Mouse (Mus musculus) macrophage (primary cell): Measurements from ENCODE around the gene Akr1e1. TPM values are rescaled to one million over a fixed set of nuclear protein-coding genes. Genes with fewer than 3 reads are reported as not detected.
"Not testable (repeated sequence)": the region's sequence is repeated elsewhere in the genome, so short reads cannot be mapped to it uniquely, and the experiment has no call there.

Experiments
- H3K27ac ChIP-seq: fragments of 350-480 bp; formaldehyde crosslinking; 2 replicates; pipeline ENCODE4 v1.9.0; 2021
- H3K36me3 ChIP-seq: fragments of 350-480 bp; formaldehyde crosslinking; 2 replicates; pipeline ENCODE4 v1.9.0; 2021; ENCODE audit errors: inconsistent target
- H3K4me3 ChIP-seq: fragments of 350-480 bp; formaldehyde crosslinking; 2 replicates; pipeline ENCODE4 v1.9.0; 2021; ENCODE audit errors: inconsistent target
- H3K79me2 ChIP-seq: fragments of 350-480 bp; formaldehyde crosslinking; 2 replicates; pipeline ENCODE4 v1.9.0; 2021; ENCODE audit errors: inconsistent target
- WGBS: methylation state at CpG from one replicate; pipeline ENCODE4 v1.1.7; 2026; ENCODE audit warnings: inconsistent platforms; ENCODE audit not compliant: missing documents; 5-methylcytosine and 5-hydroxymethylcytosine counted together
- polyA plus RNA-seq: library from polyadenylated mRNA; stranded (reverse); fragments of 250-400 nt; gene quantifications from 3 replicates; pipeline ENCODE4 v1.2.4, GENCODE M21; 2018; ENCODE audit warnings: inconsistent platforms
- total RNA-seq, 78 experiments: library from RNA; depleted of rRNA; stranded (reverse); fragments of 250-400 nt; gene quantifications; 1 replicate in 9 of 78; 2 replicates in 24 of 78; 3 replicates in 43 of 78; 4 replicates in 2 of 78; pipeline ENCODE4 v1.2.4; 2018; ENCODE audit warnings: inconsistent platforms in 56 of 78

The Akr1e1 gene
- total RNA-seq (2018; cell fraction: chromatin; rRNA removed), result 10 to 100 TPM in 8 of 26 experiments, 1 to 10 TPM in 18; 1.3 to 16.3 (median 7.9) TPM
- 10 to 100 TPM in 25 of 26 experiments, 1 to 10 TPM in 1; 9.9 to 29.0 (median 19.7) TPM for total RNA-seq (2018; cell fraction: cytosol; rRNA removed)
- 10 to 100 TPM in 8 of 26 experiments, 1 to 10 TPM in 18; 2.3 to 16.7 (median 7.4) TPM for total RNA-seq (2018; cell fraction: nucleus; rRNA removed)
- 14.6 to 28.3 TPM (median 22.1 TPM) in 3 replicates for polyA plus RNA-seq

- Histone ChIP-seq H3K4me3 (peak within 1 kb of the TSS; percentile 83), H3K36me3 (no peaks in the 10 kb centered on the region), H3K27ac (peak within 1 kb of the TSS; percentile 33), H3K79me2 (peaks cover 16% of the 10 kb centered on the region; the same call in 1 of the 2 replicates)
- 3% methylated on average over 10 of the region's 10 CpGs for WGBS
Measured at GRCm38 (mm10) chr13:4608961-4609409, at the start of gene Akr1e1. Akr1e1 (minus strand) TSS chr13:4609174.

DNA sequence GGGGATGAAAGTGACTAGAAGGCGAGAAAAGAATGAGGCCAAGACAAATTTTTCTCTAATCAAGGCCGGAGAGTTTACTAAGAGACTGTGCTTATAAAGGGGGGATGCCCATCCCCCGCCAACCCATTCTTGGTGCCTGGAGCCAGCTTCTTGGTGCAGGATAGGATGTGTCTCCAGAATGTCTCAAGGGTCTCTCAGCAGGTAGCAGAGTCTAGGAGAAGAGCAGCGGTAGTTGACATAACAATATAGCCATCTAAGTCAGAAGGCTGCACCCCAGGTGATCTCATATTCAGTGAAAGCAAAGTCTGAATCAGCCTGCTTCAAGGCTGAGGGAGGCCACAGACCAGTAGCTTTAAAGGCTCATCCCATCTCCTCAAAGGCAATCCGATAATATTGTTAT, 49.4 kb upstream of the Akr1e1 start:
- Histone ChIP-seq H3K4me3 (no peak overlapping the region), H3K27ac (no peak overlapping the region), H3K36me3 (no peaks in the 10 kb centered on the region), H3K79me2 (no peaks in the 10 kb centered on the region)
- WGBS, result 96% methylated on average over 5 of the region's 5 CpGs

DNA sequence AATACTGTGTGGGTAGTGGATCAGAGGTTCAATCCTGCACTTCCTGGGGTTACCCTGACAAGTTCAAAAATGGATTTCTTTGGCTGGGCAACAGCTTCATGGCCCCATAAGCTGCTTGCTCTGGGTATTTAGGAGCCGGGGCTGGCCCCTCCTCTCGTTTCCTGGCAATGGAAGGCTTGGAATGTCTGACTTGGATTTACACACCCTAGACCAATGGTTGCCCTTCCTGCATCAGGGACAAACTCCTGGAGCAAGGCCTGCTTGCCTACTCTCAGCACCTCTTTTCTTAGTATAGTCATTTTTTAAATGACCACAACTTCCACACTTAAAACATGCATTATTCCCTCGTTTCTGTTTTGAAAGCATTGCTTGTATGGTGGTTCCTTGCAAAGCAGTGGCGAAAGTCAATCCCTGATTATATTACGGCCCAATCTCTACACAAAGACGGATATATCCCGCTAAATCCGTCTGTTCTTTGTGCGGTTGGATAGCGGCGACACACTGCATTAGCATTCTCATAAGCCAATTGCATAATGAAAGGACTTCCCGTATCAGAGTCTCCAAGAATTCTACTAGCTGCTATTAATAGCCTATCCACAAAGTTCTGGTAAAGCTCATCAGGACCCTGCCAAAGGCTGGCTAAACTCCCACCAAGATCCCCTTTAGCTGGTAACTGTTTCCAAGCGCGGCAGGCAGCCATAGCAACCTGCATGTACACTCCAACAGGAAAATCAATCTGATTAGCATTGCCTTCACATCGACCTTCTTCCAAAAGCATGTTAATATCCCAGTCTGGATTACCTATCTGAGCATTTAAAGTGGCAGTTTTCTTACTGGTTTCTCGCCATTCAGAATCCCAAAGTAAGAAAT, 47.5 kb upstream of the Akr1e1 start:
- Histone ChIP-seq H3K36me3 (no peaks in the 10 kb centered on the region), H3K27ac (no peak overlapping the region), H3K4me3 (no peak overlapping the region), H3K79me2 (no peaks in the 10 kb centered on the region)
- WGBS, result 95% methylated on average over 16 of the region's 16 CpGs

DNA sequence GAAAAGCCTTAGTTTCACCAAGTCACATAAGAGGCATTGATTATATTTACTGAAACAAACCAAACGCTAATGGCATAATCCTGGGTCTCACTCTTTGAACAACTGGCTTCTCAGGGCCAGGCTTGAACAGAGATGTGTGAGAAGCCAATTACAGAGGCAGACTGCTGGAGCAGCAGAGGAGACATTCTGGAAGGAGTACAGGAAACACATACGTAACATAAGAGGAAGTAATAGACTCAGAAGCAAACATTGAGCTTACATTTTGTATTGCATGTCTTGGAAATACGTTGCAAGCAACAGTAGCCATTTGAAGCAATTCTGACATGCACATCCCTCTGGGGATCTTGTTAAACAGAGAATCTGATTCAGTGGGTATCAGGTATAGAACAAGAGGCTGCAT, 41.2 kb upstream of the Akr1e1 start:
- Histone ChIP-seq H3K27ac (no peak overlapping the region), H3K4me3 (no peak overlapping the region), H3K79me2 (no peaks in the 10 kb centered on the region), H3K36me3 (no peaks in the 10 kb centered on the region)
- WGBS, result 30% methylated on average over 3 of the region's 3 CpGs

- WGBS, result 71% methylated on average over 2 of the region's 3 CpGs
- Histone ChIP-seq H3K36me3 (no peaks in the 10 kb centered on the region), H3K4me3 (no peak overlapping the region), H3K27ac (no peak overlapping the region), H3K79me2 (no peaks in the 10 kb centered on the region)
Measured at GRCm38 (mm10) chr13:4645248-4645647, 36.3 kb upstream of the Akr1e1 start.

- Histone ChIP-seq H3K79me2 (peaks cover 16% of the 10 kb centered on the region; the same call in 1 of the 2 replicates), H3K27ac (no peak overlapping the region), H3K36me3 (no peaks in the 10 kb centered on the region), H3K4me3 (no peak overlapping the region)
Measured at GRCm38 (mm10) chr13:4610902-4611301, 1.9 kb upstream of the Akr1e1 start.

GRCm38 (mm10) chr13:4608530-4608929, 444 bp downstream of the Akr1e1 start:
- peak overlapping the region; percentile 83 for H3K4me3 ChIP-seq
- peak overlapping the region; percentile 33 for H3K27ac ChIP-seq
- WGBS, result 11% methylated on average over 9 of the region's 9 CpGs

GRCm38 (mm10) chr13:4606821-4607220, 2.2 kb downstream of the Akr1e1 start:
- Histone ChIP-seq H3K27ac (no peak overlapping the region), H3K36me3 (no peaks in the 10 kb centered on the region), H3K4me3 (no peak overlapping the region), H3K79me2 (peaks cover 16% of the 10 kb centered on the region; the same call in 1 of the 2 replicates)
- WGBS, result 98% methylated on average over 4 of the region's 4 CpGs

More at GRCm38 (mm10) chr13:4608530-4608929, 444 bp downstream of the Akr1e1 start:
- Histone ChIP-seq H3K79me2 (peaks cover 16% of the 10 kb centered on the region; the same call in 1 of the 2 replicates), H3K36me3 (no peaks in the 10 kb centered on the region)

- not testable (repeated sequence) for H3K27ac ChIP-seq, H3K4me3 ChIP-seq
- 97% methylated on average over 3 of the region's 3 CpGs for WGBS
- Histone ChIP-seq H3K36me3 (peaks cover 18% of the 10 kb centered on the region; the same call in 1 of the 2 replicates), H3K79me2 (peaks cover 14% of the 10 kb centered on the region; the same call in 1 of the 2 replicates)
Measured at GRCm38 (mm10) chr13:4603431-4603830, 5.5 kb downstream of the Akr1e1 start.

- Histone ChIP-seq H3K36me3 (no peaks in the 10 kb centered on the region), H3K27ac (no peak overlapping the region), H3K79me2 (no peaks in the 10 kb centered on the region), H3K4me3 (no peak overlapping the region)
- WGBS, result 100% methylated on average over 1 of the region's 1 CpGs
Measured at GRCm38 (mm10) chr13:4576921-4577320, 32.1 kb downstream of the Akr1e1 start.

- Histone ChIP-seq H3K36me3 (no peaks in the 10 kb centered on the region), H3K4me3 (no peak within 1 kb of the TSS), H3K27ac (no peak within 1 kb of the TSS), H3K79me2 (no peaks in the 10 kb centered on the region)
- 92% methylated on average over 1 of the region's 1 CpGs for WGBS
Measured at GRCm38 (mm10) chr13:4573871-4574270, 35.1 kb downstream of the Akr1e1 start, which contains the start of gene Akr1c21. Akr1c21 (plus strand) TSS chr13:4574075.

DNA sequence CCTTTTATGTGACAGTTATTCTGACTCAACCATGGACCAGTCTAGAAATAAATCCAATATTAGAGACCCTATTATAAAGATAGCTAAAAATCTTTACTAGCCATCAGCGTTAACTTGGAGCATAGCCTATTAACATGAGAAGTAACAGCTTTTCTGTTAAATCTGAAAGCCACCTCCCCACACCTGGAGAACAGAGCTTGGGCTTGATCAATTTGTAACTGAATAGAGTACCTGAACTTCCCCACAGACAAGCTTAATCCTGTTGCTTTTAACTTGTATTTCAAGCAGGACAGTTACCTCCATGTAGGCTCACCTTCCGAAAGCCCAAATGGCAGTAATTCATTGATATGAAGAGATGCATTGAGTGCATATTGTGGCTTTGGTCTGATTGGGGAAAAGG, 43.0 kb downstream of the Akr1e1 start:
- no peaks in the 10 kb centered on the region for H3K79me2 ChIP-seq
- no peak overlapping the region for H3K4me3 ChIP-seq
- H3K36me3 ChIP-seq, result no peaks in the 10 kb centered on the region
- H3K27ac ChIP-seq, result no peak overlapping the region
- WGBS, result 94% methylated on average over 2 of the region's 2 CpGs

GRCm38 (mm10) chr13:4560500-4560899, 48.5 kb downstream of the Akr1e1 start:
- no peak overlapping the region for H3K27ac ChIP-seq
- H3K36me3 ChIP-seq, result no peaks in the 10 kb centered on the region
- no peaks in the 10 kb centered on the region for H3K79me2 ChIP-seq
- no peak overlapping the region for H3K4me3 ChIP-seq

- no peak overlapping the region for H3K4me3 ChIP-seq
- no peaks in the 10 kb centered on the region for H3K79me2 ChIP-seq
- 94% methylated on average over 1 of the region's 1 CpGs for WGBS
- H3K27ac ChIP-seq, result no peak overlapping the region
- no peaks in the 10 kb centered on the region for H3K36me3 ChIP-seq
Measured at GRCm38 (mm10) chr13:4559143-4559542, 49.8 kb downstream of the Akr1e1 start.
